Mouse (Mus musculus) embryonic stem cell, embryonic (primary cell): ENCODE measurements at regions not wholly inside any gene's neighbourhood (a gene's known extent, or its start where the extent isn't known, plus 50 kb on each side); places are given as distances from the start of the nearest gene placed in this dataset.

Source experiments
- CTCF ChIA-PET, 4 experiments: fragments of 300-600 bp in 2 of 4; fragments of 350-600 bp in 2 of 4; sonication (Branson Sonifier 250); formaldehyde crosslinking; loops; one replicate each; lab custom pipeline; 2022; ENCODE audit warnings: inconsistent platforms in 2 of 4; lab: Charles Lee
- POLR2A ChIA-PET, 4 experiments: fragments of 300-600 bp in 2 of 4; fragments of 350-600 bp in 2 of 4; sonication (Branson Sonifier 250); formaldehyde crosslinking; loops; one replicate each; lab custom pipeline; 2022; ENCODE audit warnings: antibody characterized with exemption in 4 of 4, inconsistent platforms in 1 of 4; lab: Charles Lee

GRCm38 (mm10) chr7:124784995-124785394 lies 659.5 kb upstream of the Kdm8 start:
- POLR2A ChIA-PET = no interaction called here
- CTCF ChIA-PET = interaction anchor here in 1 of 4 experiments (0.7 kb wide), 1 partner anchor 693 kb away, joined by 5 read pairs; no protein-coding TSS in a partner anchor

DNA sequence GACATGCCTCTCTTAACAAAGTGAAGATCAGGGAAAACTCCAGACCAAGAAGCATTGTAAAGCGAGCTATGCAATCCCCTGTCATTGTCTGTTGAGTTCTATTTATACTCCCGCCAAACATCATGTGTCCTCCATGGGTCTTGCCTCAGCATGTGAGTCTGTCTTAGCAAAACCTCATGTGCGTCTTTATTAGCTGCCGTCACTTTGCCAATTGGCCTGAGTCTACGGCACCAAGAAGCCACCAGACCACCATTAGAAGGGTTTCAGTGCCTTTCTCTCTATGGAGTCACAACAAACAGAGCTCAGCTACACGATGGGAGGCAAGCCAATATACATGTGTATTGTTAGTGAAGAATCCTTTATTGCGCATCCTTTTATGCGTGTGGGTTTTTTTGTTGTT lies 658.6 kb upstream of the Kdm8 start:
- CTCF ChIA-PET = no interaction called here
- POLR2A ChIA-PET = interaction anchor here in 1 of 4 experiments (0.8 kb wide), 1 partner anchor 269 kb away, joined by 3 read pairs; no protein-coding TSS in a partner anchor

GRCm38 (mm10) chr7:124788781-124789180 lies 655.7 kb upstream of the Kdm8 start:
- ChIA-PET POLR2A (no interaction called here), CTCF (interaction anchor here in 1 of 4 experiments (0.7 kb wide), 1 partner anchor 128 kb away, joined by 12 read pairs; no protein-coding TSS in a partner anchor)

- POLR2A ChIA-PET = no interaction called here
- CTCF ChIA-PET = no interaction called here
Observed at GRCm38 (mm10) chr7:124803101-124803500, 641.4 kb upstream of the Kdm8 start.

- POLR2A ChIA-PET = no interaction called here
- CTCF ChIA-PET = no interaction called here
Observed at GRCm38 (mm10) chr7:124834692-124835091, 609.8 kb upstream of the Kdm8 start.

DNA sequence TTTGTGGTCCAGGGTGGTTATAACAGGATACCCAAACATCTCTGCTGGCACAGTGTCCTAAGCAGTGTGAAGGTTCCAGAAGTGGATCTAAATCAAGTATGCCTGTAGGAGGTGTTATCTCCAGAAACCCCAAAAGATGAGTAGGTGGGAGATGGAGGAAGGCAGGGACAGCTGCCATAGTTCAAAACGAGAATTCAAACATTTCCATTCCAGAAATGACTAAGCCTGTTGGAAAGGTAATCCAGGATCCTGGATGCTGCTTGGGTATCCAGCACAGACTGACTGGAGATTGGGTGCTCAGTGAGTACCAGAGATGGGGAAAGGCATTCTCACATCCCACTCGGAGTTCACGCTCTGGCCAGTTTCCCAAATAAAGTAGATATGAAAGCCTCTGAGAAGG lies 607.9 kb upstream of the Kdm8 start:
- ChIA-PET CTCF (no interaction called here), POLR2A (no interaction called here)

DNA sequence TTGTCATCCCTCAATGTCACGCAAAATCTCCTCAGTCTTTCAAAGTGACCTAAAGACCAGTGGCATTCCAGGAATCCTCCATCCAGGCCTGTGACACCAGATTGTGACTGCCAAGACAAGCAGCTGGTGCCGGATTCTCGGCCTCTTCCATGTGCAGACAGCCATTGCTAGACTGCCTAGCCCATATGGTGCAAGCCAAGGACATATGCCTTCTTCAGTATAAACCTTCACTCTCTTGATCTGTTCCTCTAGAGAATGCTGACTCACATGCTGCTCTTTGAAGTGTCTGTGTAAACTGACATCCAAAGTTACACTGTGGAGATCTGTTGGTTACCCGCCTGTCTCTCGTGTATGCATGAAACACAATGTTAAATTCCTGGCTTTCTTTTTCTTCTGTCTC lies 589.4 kb upstream of the Kdm8 start:
- ChIA-PET POLR2A (no interaction called here), CTCF (no interaction called here)

DNA sequence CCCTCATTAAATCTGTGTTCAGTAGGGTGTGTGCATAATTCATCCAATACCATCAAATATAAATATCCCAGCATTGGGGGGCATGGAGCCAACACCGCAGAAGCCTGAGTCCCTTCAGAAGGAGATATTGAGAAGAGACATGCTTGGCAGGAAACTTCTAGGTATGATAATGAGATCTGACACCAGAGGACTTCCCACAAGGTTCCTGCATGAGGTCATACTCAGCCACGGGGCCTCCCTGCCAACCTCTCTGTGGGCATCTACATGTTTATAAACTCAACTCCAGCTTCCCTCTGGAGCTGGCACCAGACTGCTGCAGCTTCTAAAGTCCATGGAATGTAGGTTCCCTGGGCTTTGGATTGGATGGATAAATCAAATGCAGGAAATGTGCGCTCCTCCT lies 587.4 kb upstream of the Kdm8 start:
- CTCF ChIA-PET = no interaction called here

GRCm38 (mm10) chr7:124861397-124861796 lies 583.1 kb upstream of the Kdm8 start:
- ChIA-PET POLR2A (no interaction called here), CTCF (no interaction called here)

More for the DNA sequence above, 587.4 kb upstream of the Kdm8 start:
- POLR2A ChIA-PET = no interaction called here

DNA sequence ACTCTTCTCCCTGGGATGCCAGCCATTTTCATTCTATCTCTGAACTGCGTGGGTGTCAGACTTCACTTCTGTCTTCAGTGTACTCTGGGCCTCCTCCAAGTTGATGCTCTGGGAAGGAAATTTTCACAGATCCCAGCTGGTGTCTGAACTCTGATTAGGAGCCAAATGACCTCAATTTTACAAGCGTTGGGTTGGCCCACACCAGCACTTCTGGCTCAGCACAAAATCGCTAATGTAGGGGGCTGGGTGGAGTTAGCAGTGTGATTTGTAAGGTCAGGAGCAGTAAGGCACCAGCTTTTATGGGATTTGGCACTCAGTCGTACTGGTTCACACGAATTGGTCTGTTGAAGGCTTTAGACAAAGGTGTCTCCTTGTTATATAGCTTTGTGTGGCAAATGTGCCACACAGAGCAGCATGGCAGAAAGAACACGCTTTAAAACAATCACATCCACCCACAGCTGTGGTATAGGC lies 576.3 kb upstream of the Kdm8 start:
- POLR2A ChIA-PET = no interaction called here
- CTCF ChIA-PET = no interaction called here

DNA sequence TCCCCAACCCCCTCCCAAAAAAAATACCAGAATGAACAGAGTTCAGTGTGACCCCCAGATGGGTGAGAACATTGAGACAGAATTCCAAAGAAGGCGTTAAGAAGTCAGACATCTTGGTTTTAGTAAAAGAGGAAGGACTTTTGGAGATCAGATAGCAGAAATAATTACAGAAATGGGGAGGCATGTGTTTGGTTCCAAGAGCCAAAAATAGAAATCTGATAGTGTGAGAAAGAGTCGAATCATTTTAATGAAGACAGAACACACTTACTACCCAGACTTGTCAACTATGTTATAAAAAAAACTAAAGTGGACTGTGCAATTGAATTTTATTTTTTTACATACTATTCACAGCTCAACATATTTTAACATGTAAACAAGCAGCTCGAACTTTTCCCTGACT lies 575.9 kb upstream of the Kdm8 start:
- POLR2A ChIA-PET = no interaction called here
- CTCF ChIA-PET = no interaction called here

DNA sequence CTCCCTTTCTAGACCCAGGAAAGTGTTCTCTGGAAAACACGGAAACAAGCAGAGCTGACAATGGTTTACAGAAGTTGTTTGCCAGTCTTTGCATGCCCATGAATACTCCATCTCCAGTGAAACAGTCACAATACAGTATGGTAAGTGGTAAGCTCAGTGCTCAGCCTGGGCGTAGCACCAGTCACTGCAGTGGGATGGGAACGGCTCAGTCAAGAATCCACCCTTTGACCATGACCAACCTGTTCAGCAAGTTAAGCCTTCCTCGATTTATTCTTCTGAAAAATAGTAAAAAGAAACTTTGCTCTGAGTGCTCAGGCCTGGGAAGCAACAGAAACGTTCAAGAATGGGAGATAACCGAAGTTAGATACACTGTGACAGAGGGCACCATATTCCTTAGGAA lies 563.7 kb upstream of the Kdm8 start:
- ChIA-PET CTCF (no interaction called here), POLR2A (interaction anchor here in 1 of 4 experiments (1.2 kb wide), 1 partner anchor 1260 kb away, joined by 3 read pairs; no protein-coding TSS in a partner anchor)

DNA sequence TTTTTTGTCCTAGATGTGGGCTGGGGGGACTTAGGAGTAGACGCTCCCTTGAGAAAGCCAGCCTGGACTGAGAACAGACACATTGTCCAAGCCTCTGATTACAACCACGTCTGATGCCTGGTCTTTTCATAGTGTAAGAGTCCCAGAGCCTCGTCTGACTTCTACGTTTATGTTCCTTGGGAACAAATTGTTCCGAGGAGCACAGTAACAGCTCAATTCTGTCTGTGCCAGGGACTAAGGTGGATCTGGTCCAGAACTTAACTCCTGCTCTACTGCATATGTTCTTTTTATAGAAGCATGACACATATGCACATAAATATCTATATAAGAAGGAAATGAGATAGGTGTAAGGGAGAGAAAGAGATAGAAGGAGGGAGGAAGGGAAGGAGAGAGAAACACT lies 537.2 kb upstream of the Kdm8 start:
- ChIA-PET CTCF (interaction anchor here in 1 of 4 experiments (0.6 kb wide), 1 partner anchor 350 kb away, joined by 4 read pairs; no protein-coding TSS in a partner anchor), POLR2A (no interaction called here)

GRCm38 (mm10) chr7:124907662-124908296 lies 536.7 kb upstream of the Kdm8 start:
- POLR2A ChIA-PET = no interaction called here
- CTCF ChIA-PET = interaction anchor here in 1 of 4 experiments (0.6 kb wide), 1 partner anchor 350 kb away, joined by 4 read pairs; no protein-coding TSS in a partner anchor

GRCm38 (mm10) chr7:124914061-124914460 lies 530.4 kb upstream of the Kdm8 start:
- ChIA-PET CTCF (no interaction called here), POLR2A (no interaction called here)

DNA sequence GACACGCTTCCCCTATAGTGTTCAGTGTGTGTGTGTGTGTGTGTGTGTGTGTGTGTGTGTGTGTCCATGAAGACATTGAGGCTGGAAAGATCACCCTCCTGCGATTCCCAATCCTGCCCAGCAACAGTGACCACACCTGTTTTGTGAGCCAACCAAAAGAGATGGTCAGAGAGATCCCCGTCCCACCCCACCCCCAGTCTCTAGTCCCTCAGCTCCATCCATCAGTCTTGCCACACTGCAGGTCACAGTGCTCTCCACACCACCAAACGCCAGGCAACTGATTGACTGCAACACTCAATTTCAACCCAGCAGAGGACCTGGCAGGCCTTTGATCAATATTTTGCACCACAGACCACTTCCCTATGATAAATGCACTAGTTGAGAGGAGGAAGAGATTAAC lies 530.0 kb upstream of the Kdm8 start:
- ChIA-PET CTCF (no interaction called here), POLR2A (interaction anchor here in 1 of 4 experiments (1.0 kb wide), 1 partner anchor 19 kb away, joined by 3 read pairs; no protein-coding TSS in a partner anchor)

DNA sequence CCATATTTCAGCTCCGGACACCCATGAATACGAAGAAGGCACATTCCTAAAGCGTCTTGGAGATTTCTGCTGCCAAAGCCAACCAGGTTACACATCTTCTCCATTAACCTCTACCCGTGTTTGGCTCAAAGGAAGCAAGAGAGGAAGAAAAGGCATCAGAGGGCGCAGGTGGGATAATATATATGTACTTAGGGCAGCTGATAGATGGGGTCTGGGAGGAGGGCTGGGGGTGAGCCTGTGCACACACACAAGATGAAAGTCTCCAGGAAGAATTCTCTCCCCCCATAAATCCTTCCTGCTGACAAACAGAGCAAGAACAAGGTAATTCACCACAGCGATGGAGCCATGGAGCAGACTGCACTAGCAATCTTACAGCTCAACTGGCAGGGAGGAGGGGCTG lies 529.5 kb upstream of the Kdm8 start:
- ChIA-PET CTCF (no interaction called here), POLR2A (interaction anchor here in 1 of 4 experiments (1.0 kb wide), 1 partner anchor 18 kb away, joined by 3 read pairs; no protein-coding TSS in a partner anchor)

DNA sequence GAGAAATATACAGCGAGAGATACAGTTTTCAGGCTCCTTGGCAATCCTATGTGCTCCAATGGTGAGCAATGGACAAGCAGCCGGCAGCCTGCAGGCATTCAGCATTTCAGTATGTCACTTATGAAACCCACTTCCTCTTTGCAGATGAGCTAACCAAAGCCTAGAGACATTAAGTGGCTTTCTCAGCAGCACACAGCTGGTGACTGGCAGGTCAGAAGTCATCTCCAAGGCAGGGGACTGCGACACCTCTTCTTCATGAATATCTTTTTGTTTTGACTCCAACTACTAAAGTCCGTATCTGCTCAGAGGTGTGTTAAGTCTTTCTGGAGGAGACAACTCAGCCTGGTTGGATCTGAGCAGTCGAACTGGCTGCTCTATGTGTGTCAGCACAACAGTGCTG lies 528.8 kb upstream of the Kdm8 start:
- ChIA-PET POLR2A (no interaction called here), CTCF (no interaction called here)

DNA sequence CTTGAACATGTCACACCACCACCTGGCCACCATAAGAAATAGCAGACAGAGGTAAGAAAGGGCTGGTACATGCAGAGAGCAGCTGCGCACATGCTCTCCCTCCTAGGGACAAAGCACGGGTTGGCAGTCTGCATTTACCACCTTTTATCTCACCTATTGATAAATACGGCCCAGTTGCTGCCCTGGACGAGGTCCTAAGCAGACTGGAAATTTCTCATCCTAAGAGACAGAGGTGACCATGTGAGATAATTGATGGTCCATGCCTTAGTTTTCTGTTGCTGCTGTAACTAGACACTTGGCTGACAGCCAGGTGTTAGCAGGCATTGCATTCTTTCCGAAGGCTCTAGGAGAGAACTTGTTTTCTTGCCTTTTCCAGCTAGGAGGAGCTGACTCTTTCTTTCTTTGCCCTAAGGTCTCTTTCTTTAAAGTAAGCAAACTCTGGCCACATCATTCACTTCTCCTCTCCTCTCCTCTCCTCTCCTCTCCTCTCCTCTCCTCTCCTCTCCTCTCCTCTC lies 526.8 kb upstream of the Kdm8 start:
- ChIA-PET CTCF (no interaction called here), POLR2A (no interaction called here)

DNA sequence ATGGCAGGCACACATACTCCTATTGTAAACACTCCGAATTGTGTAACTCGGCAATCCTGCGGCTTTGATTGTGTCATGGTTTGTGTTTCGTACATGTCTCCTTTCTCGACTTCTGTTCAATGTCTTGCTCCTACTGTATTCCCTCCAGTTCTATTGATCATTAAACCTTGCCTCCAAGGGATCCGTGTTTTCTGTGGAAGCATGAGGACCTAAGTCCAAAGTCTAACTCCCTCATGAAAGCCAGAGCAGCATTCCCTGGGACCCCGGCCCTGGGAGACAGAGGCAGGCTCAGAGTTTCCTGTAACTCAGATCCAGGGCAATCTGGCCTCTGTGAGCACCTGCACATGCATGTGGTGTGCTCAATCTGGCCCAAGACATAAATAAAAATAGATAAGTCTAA lies 521.7 kb upstream of the Kdm8 start:
- CTCF ChIA-PET = no interaction called here
- POLR2A ChIA-PET = no interaction called here

DNA sequence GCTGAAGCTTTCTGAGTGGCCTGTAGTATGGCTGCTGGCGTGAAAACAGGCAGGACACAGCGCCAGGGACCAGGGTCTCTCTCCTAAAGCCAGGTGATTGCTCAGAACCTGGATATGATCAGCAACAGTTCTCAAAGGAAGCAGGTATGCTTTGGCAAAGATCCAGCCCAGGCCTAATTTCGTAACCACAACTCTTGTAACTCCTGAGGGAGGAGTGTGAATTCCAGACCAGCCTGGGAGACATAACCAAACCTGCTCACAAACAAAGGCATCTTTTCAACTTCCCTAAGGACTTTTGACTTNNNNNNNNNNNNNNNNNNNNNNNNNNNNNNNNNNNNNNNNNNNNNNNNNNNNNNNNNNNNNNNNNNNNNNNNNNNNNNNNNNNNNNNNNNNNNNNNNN lies 510.9 kb upstream of the Kdm8 start:
- CTCF ChIA-PET = no interaction called here
- POLR2A ChIA-PET = interaction anchor here in 1 of 4 experiments (1.0 kb wide), 1 partner anchor 19 kb away, joined by 3 read pairs; no protein-coding TSS in a partner anchor
